Mouse (Mus musculus): ENCODE measurements around the gene Tmem184b.

Tmem184b gene

DNA sequence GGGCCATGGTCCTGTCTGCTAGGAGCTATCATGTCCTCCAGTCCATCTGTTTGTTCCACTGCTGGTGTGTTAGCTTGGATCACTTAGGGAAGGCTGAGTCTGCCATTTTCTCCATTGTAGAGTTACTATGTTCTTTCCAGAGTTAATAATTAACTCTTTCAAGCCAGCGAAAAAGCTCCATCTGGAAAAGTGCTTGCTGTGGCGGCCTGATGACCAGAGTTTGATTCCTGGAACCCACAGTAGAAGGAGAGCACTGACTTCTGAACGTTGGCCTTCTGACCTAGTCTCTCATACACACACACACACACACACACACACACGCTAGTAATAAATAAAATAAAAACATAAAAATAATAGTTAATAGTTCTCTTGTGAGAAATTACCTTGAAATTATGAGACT, 58.7 kb downstream of the Tmem184b start:
- DNase-seq (ENCODE audit: low spot score in 2 of 2), result no peak

DNA sequence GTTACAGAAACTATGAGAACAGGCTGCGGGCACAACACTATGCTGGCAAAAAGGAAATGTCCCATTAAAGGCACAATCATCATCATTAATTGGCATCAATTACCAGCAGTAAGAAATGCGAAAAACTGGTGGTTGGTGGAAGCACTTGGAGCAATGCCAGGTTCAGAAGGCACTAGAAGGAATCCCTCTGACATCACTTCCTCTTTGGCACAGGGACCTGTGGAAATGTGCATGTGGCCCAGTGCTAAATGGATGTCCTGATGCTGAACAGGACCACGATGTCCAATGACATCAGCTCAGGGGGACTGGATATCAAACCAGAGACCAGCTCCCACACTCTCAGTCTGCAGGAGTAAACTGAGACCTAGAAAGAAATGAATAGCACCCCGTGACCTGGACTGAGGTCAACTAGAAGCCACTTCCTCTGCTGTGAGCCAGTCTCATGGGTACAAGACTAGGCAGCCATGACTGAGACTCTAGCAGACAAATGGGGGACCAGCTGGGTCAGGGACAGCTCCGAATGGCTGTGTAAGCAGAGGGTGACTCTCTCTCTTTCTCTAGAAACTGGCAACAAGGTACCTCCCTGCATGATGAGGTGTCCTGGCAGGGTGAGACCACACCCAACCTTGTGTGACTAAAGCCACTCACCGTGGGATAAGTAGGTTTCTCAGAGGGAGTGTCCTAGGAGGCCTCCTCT, 60.6 kb downstream of the Tmem184b start:
- no peak for DNase-seq (ENCODE audit: low spot score in 2 of 2)

DNA sequence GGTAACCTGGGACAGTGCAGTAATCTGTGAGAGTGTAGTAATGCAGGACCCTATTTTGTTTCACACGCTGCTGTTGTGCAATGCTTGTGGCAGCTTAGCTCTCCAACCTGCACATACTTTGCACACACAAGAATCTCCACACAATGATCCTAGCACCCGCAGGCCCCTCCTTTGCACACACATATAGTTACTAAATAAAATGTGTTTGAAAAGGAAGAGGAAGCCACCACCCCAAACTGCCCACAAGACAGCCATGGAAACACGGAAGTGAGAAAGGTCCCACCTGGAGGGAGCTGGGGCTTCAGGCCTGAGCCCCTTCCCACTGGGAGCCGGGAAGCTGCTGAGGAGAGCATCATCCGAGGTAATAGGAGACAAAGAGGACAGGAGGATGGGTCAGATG, 64.4 kb downstream of the Tmem184b start:
- no peak for DNase-seq (ENCODE audit: low spot score in 2 of 2)

DNA sequence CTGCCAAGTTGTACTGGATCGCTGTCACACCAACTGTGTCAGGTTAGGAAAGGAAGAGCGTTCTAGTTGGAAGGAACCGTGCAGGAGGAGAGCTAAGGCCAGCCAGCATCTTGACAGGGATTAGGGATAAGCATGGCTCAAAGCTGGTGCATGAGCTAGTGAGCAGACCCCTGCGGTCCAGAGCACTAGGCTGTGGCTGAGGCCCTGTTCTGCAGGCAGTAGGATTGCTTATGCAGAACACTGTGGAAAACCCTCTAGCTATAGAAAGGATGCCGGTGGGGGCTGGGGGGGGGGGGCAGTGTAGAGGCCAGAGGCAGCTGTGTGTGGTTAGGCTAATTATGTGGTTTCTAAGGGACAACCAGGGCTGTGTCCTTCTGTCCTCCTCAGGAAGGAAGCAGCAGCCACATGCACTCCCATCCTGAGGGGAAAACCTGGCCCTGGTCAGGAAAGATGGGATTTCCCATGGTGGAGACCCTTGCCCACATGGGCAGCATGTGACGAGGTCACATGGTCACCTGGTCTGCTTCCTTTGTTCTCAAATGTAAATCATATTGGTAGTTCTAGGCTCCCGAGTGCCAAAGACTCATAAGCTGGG, 68.2 kb downstream of the Tmem184b start:
- DNase-seq (ENCODE audit: low spot score in 2 of 2), result no peak

DNA sequence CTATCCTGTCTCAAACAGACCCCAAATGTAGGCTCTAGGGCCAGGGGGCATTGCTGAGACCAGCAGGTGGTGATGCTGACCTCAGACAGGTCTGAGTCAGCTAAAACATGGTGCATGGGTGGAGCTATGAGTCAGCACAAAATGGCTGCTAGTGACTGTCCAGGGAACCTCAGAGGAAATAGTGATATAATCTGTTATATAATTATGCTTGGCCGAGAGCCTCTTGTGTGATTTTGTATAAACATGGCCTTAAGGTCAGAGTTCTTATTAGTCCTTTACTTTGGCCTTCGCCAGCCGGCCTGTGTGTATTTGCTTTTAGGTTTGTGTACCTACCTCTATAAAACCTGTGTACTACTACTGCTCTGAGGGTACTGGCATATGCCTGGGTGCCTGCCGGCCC, 70.0 kb downstream of the Tmem184b start:
- DNase-seq (ENCODE audit: low spot score in 2 of 2), result no peak

DNA sequence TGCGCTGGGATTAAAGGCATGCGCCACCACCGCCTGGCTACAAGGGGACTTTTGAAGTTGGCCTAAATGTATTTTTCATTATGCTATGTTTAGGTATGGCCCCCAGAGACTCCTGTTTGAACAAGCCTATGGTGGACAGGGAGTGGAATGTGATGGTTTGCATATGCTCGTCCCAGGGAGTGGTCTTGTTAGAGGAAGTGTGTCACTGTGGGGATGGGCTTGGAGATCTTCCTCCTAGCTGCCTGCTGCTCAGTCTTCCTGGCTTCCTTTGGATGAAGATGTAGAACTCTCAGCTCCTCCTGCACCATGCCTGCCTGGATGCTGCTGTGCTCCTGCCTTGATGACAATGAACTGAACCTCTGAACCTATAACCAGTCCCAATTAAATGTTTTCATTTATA, 72.8 kb downstream of the Tmem184b start:
- no peak for DNase-seq (ENCODE audit: low spot score in 2 of 2)

DNA sequence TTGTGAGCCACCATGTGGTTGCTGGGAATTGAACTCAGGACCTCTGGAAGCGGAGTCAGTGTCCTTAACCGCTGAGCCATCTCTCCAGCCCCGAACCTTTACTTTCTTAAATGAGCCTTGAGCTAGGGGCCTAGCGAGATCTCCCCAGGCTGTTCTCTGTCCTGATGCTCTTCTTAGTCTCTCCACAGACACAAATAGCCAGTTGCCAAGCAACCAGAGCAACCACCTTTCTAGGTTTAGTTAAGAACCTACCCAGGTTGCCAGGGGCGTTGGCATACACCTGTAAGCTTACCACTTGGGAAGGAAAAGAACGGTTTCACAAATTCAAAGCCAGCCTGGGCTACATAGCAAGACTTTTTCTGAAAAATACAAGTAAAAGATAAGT, 73.4 kb downstream of the Tmem184b start:
- DNase-seq (ENCODE audit: low spot score in 2 of 2), result no peak

DNA sequence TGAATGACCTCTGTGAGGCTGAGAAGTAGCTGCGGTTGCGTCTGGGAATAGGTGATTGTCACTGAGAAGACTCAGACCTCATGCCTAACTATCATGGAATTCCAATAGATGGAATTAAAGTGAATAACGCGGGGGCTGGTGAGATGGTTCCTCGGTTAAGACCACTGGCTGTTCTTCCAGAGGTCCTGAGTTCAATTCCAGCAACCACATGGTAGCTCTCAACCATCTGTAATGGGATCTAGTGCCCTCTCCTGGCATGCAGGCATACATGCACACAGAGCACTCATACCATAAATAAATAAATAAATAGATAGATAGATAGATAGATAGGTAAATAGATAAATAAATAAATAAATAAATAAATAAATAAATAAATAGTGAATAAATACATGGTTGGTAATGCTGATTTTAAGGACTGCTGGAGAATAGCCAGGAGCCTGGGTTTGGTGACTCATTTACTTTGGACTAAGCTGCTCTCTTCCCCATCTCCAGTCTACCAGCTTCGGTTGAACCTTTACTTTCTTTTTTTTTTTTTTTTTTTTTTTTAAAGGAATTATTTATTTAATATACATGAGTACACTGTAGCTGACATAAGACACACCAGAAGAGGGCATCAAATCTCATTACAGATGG, 73.9 kb downstream of the Tmem184b start:
- no peak for DNase-seq (ENCODE audit: low spot score in 2 of 2)

DNA sequence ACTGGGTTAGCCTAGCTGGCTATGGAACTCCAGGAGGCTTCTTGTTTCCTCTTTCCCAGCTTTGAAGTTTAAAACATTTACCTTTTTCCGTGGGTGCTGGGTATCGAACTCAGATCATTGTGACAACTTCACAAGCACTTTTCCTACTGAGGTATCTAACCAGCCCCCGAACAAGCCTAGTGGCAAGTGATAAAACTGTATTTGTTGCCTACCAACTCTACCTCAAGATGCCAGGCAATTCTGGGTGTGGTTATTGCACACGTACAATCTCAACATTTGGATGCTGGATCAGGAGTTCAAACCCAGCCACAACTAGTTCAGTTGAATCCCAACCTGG, 74.5 kb downstream of the Tmem184b start:
- DNase-seq (ENCODE audit: low spot score in 2 of 2), result no peak

DNA sequence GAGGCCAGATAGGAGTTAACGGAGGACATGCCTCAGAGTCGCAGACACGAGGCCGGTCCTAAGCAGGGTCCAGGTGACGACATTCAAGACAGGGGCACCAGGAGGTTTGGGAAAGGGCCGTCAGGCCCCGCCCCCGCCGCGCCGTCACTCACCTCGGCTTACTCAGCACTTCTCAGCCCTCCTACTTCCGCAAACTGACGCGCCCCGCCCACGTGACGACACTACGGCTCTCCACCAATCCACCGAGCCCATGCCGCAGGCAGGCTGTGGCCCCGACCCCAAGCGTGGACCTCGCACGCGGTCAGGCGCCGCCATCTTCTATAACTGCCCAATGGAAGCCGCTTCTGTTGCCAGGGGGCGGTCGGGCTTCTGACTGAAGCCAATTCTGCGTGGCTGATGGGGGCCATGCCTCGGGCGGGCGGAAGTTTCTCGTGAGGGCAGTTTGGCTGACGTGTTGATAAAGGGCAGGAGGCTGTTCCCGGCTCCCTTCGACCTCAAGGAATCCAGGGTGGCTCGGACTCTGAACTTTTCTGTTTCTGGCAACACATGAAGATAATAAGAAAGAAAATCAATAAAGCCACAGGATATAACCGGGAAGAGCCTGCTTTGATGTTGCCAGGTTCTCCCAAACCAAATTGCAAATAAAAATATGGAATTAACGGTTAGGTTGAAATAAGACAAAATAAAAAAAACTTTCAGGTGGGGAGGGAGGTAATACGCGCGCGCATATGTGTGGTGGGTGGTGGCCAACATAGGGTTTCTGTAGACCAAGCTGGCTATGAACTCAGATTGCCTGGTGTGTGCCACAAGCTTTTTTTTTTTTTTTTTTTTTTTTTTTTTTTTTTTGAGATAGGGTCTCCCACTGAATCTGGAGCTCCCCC, 75.1 kb downstream of the Tmem184b start, which contains the start of gene Pla2g6:
Gene Pla2g6, minus strand, starts transcription at position 333 of the 881 bp plus-strand sequence.
- peak; percentile 97 to 99 for DNase-seq (ENCODE audit: low spot score in 2 of 2)

DNA sequence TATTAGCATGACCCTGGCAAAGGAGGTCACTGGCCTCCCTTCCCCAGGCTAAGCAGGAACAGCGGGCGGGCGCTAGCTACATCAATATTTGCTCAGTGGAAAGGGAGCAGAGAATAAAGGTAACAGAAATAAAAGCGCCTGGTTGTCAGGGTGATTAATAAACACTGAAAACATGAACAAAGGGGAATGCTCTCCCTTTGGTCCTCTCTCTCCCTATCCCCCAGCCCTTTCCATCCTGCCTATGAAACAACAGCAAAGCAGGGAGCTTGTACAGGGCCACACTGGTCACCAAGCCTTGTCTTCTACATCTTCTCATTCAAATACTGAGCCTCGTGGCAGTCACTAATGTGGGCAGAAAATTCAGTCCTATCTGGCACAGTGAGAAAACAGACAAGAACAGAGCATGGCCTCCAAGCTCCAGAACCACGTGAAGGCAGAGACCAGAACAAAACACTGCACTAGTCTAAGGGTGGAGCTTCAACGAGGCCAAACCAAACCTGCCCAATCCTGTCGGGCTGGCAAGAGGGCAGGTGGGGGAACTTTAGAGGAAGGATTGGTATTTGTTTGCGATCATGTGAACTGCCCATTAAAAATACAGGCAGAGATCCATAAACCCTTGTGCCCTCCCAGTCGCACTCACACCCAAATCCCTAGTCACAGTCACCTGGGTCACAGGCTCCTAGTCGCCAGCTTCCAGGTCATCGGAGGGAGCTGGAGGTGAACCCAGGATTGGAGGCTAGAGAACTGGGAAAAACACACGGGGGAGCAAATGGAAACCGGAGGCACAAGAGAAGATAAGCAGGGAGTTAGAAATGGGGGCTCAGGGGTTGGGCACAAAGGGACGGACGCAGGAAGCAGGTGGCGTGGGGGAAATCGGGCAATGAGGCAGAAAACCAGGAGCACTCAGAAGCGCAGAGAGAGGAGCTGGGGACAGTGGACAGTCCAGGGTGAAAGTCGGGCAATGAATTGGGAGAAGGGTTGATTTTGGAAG, 76.1 kb downstream of the Tmem184b start:
- DNase-seq (ENCODE audit: low spot score in 2 of 2), result peak in 1 of 2 experiments; percentile 39

DNA sequence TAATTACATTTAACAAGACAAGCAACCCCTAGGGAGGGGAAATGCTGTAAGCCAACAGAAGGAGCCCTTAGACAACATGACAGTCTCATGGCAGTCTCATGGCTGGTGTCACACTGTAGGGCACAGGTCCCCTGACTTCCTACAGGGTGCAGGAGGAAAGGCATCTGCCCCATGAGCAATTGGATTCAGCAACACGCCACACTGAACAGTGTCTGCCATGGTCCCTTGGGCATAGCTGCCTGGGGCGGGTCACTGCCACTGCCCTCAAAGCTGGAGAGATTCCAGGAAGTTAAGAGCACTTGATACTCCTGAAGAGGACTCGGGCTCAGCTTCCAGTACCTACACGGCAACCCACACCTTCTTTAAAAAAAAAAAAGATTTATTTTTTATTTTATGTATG, 77.1 kb downstream of the Tmem184b start:
- DNase-seq (ENCODE audit: low spot score in 2 of 2), result no peak

DNA sequence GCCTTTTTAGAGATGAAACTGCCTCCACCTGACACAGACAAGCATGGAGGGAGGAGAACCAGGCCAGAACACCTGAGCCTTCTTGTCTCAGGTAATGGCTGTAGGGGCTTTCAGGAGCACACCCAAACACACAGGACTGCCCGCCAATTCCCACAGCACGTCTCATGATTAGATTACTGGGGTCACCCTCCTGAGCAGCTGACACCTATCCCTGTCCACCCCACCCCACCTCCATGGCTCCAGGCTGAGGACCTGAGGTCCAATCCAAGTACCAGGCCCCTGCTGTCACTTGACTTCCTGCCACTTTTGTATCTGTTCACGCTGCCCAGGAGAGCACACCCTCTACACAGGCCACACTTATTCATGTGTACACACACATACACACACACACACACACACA, 77.6 kb downstream of the Tmem184b start:
- DNase-seq (ENCODE audit: low spot score in 2 of 2), result no peak

DNA sequence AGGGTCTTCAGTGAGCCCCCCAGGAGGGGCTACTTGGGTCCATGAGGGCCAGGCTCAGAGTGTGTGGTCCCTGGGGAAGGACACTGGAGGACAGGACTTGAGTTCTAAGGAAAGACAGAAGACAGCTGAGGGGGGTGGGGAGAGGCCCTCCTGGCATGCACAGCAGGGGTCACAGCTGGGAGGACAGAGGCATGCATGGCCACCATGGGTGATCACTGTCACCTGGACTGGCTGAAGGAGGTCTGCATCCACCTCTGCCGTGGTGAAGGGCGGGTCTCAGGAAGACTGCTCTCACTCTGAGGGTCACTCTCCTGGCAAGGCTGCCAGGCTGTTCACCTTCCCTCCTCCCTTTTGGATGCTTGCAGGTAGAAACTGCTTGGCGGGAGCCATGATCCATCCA, 79.0 kb downstream of the Tmem184b start:
- no peak for DNase-seq (ENCODE audit: low spot score in 2 of 2)

DNA sequence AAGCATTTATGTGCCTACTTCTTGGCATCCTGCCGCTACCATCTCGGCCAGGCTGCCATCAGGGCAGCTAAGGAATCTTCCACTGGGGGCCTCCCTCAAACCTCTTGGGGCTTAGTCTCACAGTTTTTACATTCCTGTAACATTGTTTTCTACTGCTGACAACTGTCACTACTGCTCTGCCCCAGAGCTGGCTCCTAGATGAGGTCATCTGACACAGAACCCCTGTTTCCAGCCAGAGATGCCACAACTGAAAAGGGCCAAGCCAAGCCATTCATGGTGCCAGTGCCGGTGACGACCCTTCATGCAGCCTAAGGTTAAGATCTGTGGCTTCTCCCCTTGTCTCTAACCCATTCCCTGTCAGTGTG, 79.6 kb downstream of the Tmem184b start:
- no peak for DNase-seq (ENCODE audit: low spot score in 2 of 2)

DNA sequence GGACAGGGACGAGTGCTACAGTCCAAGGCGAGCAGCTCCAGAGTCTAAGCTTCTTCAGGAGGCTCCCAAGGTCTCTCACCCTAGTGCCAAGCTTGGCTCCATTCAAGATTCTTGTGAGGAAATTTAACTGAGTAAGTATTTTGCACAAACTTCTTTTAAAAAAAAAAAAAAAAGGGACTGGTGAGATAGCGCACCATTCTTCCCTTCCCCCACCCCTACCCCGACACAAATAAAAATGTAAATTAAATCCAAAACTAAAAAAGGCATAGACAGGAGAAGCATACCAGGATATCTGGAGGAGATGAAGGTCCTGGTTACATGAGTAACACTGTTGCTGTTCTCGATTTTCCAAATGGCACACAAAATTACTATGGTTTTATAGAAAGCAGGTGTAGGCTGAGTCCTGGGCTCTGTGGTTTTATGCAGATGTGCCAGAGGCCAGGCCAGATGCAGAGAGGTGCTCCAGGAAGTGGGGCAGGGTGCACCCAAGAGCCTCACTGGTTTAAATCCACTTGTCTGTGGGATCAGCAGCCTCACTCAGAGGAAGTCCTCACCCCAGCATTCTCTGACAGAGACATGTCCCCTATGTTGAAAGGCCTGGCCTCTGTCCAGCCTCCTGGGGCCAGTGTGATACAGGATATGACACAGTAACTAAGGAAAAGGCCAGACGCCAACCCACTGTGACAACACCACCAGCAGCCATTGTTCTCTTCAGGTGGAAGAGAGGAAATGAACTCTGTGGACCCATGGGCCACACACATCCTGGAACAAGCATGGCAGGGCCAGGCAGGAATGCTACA, 80.2 kb downstream of the Tmem184b start:
- peak in 1 of 2 experiments; percentile 35 for DNase-seq (ENCODE audit: low spot score in 2 of 2)

DNA sequence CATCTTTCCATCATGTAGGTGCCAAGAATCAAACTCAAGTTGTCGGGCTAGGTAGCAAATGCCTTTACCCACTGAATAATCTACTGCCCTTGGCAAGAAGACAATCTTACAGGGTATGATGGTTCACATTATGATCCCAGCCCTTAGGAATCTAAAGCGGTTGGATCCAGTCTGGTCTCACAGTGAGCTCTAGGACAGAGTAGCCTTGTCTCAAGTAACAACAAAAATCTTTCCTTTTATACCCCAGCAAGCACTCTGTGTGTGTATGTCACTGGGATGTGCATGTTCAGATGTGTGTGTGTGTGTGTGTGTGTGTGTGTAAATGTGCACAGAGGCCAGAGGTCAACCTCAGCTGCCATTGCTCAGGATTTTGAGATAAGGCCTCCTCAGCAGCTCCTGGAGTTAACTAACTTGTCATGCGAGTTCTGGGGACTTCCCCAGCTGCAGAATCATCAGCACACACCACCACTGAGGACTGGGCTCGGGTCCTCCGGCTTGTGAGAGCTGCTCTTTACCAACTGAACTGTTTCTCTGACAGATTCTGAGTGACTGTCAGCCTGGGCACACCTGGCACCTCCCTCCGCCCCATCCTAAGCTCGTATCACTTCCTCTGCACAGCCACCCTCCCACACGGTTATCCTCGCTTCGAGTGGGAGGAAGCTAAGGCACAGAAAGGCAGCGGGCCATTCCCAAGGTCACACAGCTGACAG, 80.9 kb downstream of the Tmem184b start:
- DNase-seq (ENCODE audit: low spot score in 2 of 2), result no peak

DNA sequence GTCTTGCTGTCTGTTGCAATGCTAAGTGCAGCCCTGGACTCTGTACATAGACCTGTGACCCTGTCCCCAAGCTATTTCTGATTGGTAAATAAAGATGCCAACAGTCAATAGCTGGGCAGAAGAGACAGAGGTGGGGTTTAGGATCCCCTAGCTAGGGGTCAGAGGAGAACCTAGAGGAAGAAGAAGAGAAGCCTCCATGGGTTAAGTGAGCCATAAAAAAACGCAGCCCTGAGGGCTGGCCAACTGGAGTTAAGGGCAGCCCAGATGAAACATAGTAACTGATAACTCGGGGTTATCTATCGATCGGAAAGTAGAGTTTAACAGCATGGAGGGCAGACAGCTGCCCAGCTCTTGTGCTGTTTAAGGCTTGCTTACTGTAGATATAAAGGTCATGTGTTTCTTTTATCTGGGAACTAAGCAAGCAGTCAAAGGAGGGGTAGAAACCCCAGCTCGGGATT, 81.6 kb downstream of the Tmem184b start:
- no peak for DNase-seq (ENCODE audit: low spot score in 2 of 2)

DNA sequence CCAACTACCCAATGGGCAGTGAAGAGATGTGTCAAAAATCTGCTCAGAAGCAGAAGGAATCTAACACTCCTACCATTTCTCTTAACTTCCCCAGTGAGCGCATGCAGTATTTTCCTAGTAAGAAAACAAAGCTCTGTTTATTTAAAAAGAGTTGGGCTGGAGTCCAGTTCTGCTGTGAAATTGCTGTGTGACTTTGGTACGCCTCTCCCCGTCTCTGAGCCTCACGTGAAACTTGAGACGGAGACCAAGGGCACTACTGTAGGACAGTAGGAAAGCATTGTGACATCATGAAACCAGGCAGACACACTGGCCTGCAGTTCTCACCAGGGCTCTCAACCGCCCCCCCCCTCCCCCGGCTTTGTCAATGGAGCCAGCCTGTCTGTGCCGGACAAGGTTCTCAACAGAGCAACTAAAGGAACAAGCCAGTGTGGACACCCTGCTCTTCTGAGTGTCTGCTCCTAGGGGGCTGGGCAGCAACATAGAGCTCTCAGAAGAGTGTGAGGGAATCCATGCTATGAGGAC, 89.5 kb downstream of the Tmem184b start:
- DNase-seq (ENCODE audit: low spot score in 2 of 2), result no peak
